Mouse (Mus musculus): ENCODE results near the gene Gm9732. TPM values are rescaled to one million over a fixed set of nuclear protein-coding genes. Genes with fewer than 3 reads are reported as not detected.
"Not testable (repeated sequence)": the region's sequence is repeated elsewhere in the genome, so short reads cannot be mapped to it uniquely, and the experiment has no call there.

Gene Gm9732
- total RNA-seq, 2 experiments from 2014 or later = not detected

- intact Hi-C loops (cut with DNase I); DNase-seq (ENCODE audit: low spot score in 2 of 2): not testable (repeated sequence)
These were observed 62.8 kb downstream of the Gm9732 start for GRCm38 (mm10) chr14:43337646-43338045.

- intact Hi-C loops (cut with DNase I); DNase-seq (ENCODE audit: low spot score in 2 of 2): not testable (repeated sequence)
These were observed 72.9 kb downstream of the Gm9732 start, which contains the start of gene 1700001F09Rik for GRCm38 (mm10) chr14:43347711-43348110. TSS of gene 1700001F09Rik (minus strand) at chr14:43347811.

GRCm38 (mm10) chr14:43352944-43353343 lies 78.1 kb downstream of the Gm9732 start:
- intact Hi-C loops (cut with DNase I); DNase-seq (ENCODE audit: low spot score in 2 of 2): not testable (repeated sequence)

Other genes with a start within 250 kb of the Gm9732 start
- gene Gm8094, start 198.4 kb upstream of the Gm9732 start, total RNA-seq (2021) = not detected
- gene Gm8104, start 174.4 kb upstream of the Gm9732 start, total RNA-seq (2021) = under 1 TPM; 0.68 to 0.69 TPM
- gene Gm7233, start 95.2 kb upstream of the Gm9732 start, total RNA-seq (2021) = under 1 TPM; 0.30 to 0.91 TPM
- gene Gm8122, start 39.7 kb upstream of the Gm9732 start, total RNA-seq (2021) = not detected
- under 1 TPM; 0.36 to 0.84 TPM for gene Gm8126, start 16.4 kb upstream of the Gm9732 start, total RNA-seq (2021)
- not detected for gene Gm8127, start 18.8 kb downstream of the Gm9732 start, total RNA-seq (2021)
- not detected for gene 1700001F09Rik, start 72.8 kb downstream of the Gm9732 start, total RNA-seq (2021)
- gene Gm8138, start 141.3 kb downstream of the Gm9732 start, total RNA-seq (2021) = not detected

Measured in left cerebral cortex, postnatal 36 days (tissue).